Mouse (Mus musculus): ENCODE measurements around the gene Nckipsd.

- no peak for TF ChIP-seq CTCF (IDR thresholded peaks at IDR 0.05)
- TF ChIP-seq EP300 (IDR thresholded peaks at IDR 0.05; ENCODE audit: insufficient read depth, low read depth, low read length) = no peak
- no peak for TF ChIP-seq POLR2A (IDR thresholded peaks at IDR 0.05; ENCODE audit: insufficient read depth, low read depth, low read length)
Observed at GRCm38 (mm10) chr9:108759121-108759520, 49.0 kb upstream of the Nckipsd start.

Data from heart, adult 2 months (tissue).